Mouse (Mus musculus) forebrain, postnatal 0 days (tissue): ENCODE results near the gene Vstm2l. TPM values are rescaled to one million over a fixed set of nuclear protein-coding genes. Genes with fewer than 3 reads are reported as not detected.

Source experiments
- ATAC-seq: fragments of 200-750 bp; cut with Nextera tagmentation; 2 replicates; pipeline ENCODE4 v1.8.0; 2017; ENCODE audit warnings: mild to moderate bottlenecking, moderate library complexity
- DNase-seq: peaks from one replicate; pipeline ENCODE4 v3.0.0-alpha.2; 2015
- H3K27ac ChIP-seq: fragments of 300-500 bp; sonication (generic); 2 replicates; pipeline ENCODE4 v1.5.1; 2014; ENCODE audit warnings: low read depth, mild to moderate bottlenecking, antibody characterized with exemption, low read length, moderate library complexity, mixed read lengths
- H3K27me3 ChIP-seq: fragments of 300-500 bp; sonication (generic); 2 replicates; pipeline ENCODE4 v1.6.1; 2014; ENCODE audit warnings: mild to moderate bottlenecking, low read length, mixed read lengths; ENCODE audit not compliant: insufficient read depth
- H3K36me3 ChIP-seq: fragments of 300-500 bp; sonication (generic); 2 replicates; pipeline ENCODE4 v1.6.1; 2014; ENCODE audit warnings: mild to moderate bottlenecking, moderate library complexity; ENCODE audit not compliant: insufficient read depth
- H3K4me1 ChIP-seq: fragments of 300-500 bp; sonication (generic); 2 replicates; pipeline ENCODE4 v1.6.1; 2014; ENCODE audit warnings: antibody characterized with exemption; ENCODE audit not compliant: insufficient read depth
- H3K4me2 ChIP-seq: fragments of 300-500 bp; sonication (generic); 2 replicates; pipeline ENCODE4 v1.6.1; 2014; ENCODE audit warnings: low read depth, mild to moderate bottlenecking, moderate library complexity
- H3K4me3 ChIP-seq: fragments of 300-500 bp; sonication (generic); 2 replicates; pipeline ENCODE4 v1.5.1; 2014; ENCODE audit warnings: low read depth, low read length, mixed read lengths
- H3K9ac ChIP-seq: fragments of 300-500 bp; sonication (generic); 2 replicates; pipeline ENCODE4 v1.6.1; 2014; ENCODE audit warnings: mild to moderate bottlenecking
- H3K9me3 ChIP-seq: fragments of 300-500 bp; sonication (generic); 2 replicates; pipeline ENCODE4 v1.6.1; 2016; ENCODE audit warnings: low read length
- CTCF ChIP-seq: sonication (generic); IDR thresholded peaks from 2 replicates; pipeline ENCODE4 v1.5.1; 2016; ENCODE audit warnings: antibody characterized with exemption, control low read depth, low read depth
- WGBS: fragments of 180-500 bp; shearing (Covaris S2); extraction: QIAGEN DNeasy Blood & Tissue Kit; methylation state at CpG from one replicate; pipeline ENCODE4 v1.1.7; 2014; 5-methylcytosine and 5-hydroxymethylcytosine counted together
- polyA plus RNA-seq: library from polyadenylated mRNA; unstranded; fragments of >200 nt; fragmentation: Nextera tagmentation; extraction: Ambion mirVana; gene quantifications from 2 replicates; pipeline ENCODE4 v1.2.1, GENCODE M21; 2015
- total RNA-seq: library from RNA; depleted of rRNA; stranded (reverse); fragments of >200 nt; gene quantifications from 2 replicates; pipeline ENCODE4 v1.2.3, GENCODE M21; 2014

The Vstm2l gene
- total and polyA plus RNA-seq, 2 experiments from 2014 or later, result 25.9 to 113 TPM

DNA sequence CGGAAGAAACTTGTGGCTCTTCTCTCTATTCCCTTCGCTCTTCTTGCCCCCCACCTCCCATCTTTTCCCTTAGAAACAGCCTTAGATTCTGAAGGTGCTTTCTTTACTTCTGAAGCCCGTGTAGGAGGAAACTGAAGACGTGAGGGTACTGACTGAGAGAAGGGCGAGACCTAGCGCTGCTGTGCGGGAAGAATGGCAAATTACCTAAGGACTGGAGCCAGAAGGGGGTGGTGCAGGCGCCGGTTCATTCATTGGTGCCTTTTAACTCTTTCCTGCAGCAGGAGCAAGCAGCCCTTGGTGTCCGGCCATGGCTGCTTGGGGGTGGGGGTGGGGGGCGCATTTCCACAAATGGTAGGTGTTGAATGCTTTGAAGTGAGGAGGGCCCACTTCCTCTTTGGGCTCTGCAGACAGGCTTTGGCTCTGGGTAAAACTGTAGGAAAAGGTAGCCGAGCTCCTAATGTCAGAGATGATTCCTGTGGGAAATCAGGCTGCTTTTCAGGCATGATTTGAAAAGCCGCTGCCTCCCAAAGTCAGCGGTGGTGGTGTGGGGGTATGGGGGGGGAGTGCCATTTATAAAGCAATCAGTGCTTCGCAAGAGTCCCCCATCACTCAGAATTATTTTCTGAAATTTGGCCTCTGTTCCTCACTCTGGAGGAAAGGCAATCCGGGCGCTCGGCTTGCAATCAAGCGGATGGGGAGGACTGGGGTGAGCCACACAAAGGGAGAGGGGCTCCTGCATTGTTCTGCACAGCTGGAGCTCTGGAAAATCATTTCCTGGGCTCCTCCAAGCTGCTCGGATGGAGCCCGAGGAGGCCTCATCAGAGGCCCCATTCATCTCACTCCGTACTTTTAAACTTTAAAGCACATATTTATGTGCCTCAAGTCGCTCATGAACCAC is 60.4 kb downstream of the Vstm2l start:
- H3K27ac ChIP-seq, result peak overlapping the region; percentile 45
- H3K27me3 ChIP-seq, result no peaks in the 10 kb centered on the region
- ATAC-seq (peak; percentile 84), DNase-seq (no peak)
- H3K9ac ChIP-seq, result 0 out of 2 replicates have a peak overlapping the region, but pooled peaks have one; percentile 18
- no peaks in the 10 kb centered on the region for H3K36me3 ChIP-seq
- H3K4me3 ChIP-seq, result no peak overlapping the region
- 4% methylated on average over 23 of the region's 23 CpGs for WGBS
- TF ChIP-seq CTCF, result no peak
- no peaks in the 10 kb centered on the region for H3K9me3 ChIP-seq
- peaks cover 17% of the 10 kb centered on the region for H3K4me1 ChIP-seq
- peak overlapping the region; percentile 30 for H3K4me2 ChIP-seq

DNA sequence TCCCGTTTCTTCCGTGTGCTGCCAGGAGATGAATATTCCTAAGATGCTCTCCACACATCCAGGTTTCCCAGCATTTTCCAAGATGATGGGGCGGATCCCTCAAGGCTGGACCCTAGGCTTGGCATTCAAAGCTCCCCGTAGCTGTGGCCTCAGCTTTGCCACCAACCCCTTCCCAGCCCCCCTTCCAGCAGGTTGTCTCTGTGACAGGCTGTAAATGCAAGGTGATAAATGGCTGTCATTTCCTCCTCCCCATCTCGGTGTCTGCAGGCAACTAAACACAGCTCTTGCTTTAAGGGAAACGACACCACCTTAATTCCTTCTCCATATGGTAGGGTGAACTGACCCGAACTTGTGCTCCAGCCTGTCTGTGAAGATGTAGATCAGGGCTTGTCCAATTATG is 61.1 kb downstream of the Vstm2l start:
- no peak overlapping the region for H3K4me3 ChIP-seq
- peak overlapping the region; percentile 30; the same call in 1 of the 2 replicates for H3K4me2 ChIP-seq
- peak overlapping the region; percentile 16 for H3K27ac ChIP-seq
- H3K4me1 ChIP-seq, result peaks cover 17% of the 10 kb centered on the region
- ATAC-seq (no peak), DNase-seq (peak; percentile 31)
- H3K9ac ChIP-seq, result 0 out of 2 replicates have a peak overlapping the region, but pooled peaks have one; percentile 14
- TF ChIP-seq CTCF, result no peak
- 8% methylated on average over 7 of the region's 7 CpGs for WGBS
- H3K27me3 ChIP-seq, result no peaks in the 10 kb centered on the region
- H3K36me3 ChIP-seq, result no peaks in the 10 kb centered on the region
- no peaks in the 10 kb centered on the region for H3K9me3 ChIP-seq

DNA sequence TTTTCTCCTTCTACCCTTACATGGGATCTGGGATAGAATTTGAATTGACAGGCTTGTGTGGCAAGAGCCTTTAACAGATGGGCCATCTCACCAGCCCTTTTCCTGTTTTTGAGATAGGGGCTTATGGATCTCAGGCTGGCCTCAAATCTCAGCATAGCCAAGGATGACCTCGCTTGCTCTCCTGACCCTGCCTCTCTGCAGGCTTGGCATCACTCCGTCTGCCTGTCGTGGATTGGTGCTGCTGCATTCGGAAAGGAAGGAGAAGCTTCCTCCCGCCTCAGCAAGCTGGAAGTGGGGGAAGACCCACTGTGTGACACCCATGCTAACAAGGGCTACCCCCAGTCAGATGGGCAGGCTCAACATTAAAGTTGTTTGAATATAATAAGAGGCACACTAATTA is 64.8 kb downstream of the Vstm2l start:
- Histone ChIP-seq H3K4me2 (no peak overlapping the region), H3K27ac (no peak overlapping the region), H3K9ac (no peak overlapping the region; the same call in 1 of the 2 replicates), H3K4me1 (peaks cover 17% of the 10 kb centered on the region), H3K27me3 (no peaks in the 10 kb centered on the region), H3K36me3 (no peaks in the 10 kb centered on the region), H3K4me3 (no peak overlapping the region), H3K9me3 (no peaks in the 10 kb centered on the region)
- DNase-seq (no peak), ATAC-seq (no peak)
- WGBS, result 60% methylated on average over 5 of the region's 5 CpGs
- no peak for TF ChIP-seq CTCF

DNA sequence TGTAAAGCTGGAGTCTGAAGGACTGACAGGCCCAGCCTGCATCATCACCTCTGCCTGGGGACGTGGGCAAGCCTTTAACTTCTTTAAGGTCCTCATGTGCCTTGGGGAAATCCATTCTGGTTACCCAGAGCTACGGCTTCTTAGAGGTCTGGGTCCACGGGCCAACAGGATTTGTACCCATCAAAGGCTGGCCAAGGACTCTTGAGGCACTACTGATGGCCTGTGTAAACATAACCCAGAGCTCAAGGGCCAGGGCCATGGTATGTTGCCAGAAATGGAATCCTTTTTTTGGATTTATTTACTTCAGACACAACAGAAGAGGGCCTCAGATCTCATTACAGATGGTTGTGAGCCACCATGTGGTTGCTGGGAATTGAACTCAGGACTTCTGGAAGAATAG is 68.3 kb downstream of the Vstm2l start:
- 91% methylated on average over 3 of the region's 3 CpGs for WGBS
- Histone ChIP-seq H3K36me3 (no peaks in the 10 kb centered on the region), H3K9me3 (no peaks in the 10 kb centered on the region), H3K9ac (no peak overlapping the region), H3K27ac (no peak overlapping the region), H3K4me3 (no peak overlapping the region), H3K27me3 (no peaks in the 10 kb centered on the region), H3K4me1 (peaks cover 30% of the 10 kb centered on the region), H3K4me2 (no peak overlapping the region)
- DNase-seq, result no peak
- TF ChIP-seq CTCF, result no peak
- ATAC-seq, result no peak

DNA sequence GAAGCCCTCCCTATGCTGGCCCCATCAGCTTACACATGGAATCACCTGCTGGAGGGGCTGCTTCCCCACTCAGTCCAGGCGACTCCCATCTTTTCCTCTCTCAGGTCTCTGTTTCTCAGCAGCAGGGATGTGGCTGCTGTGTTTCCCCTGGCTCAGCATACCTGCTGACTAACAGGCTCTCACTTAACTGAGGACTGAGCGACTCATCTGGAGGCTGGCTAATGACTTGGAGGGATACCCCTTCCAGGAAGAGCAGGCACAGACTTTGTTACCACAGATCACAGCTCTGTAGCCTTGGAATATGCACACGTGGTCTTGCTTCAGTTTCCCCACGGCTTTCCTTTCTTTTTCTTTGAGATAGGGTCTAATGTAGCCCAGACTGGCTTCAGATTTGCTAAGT is 68.8 kb downstream of the Vstm2l start:
- WGBS, result 89% methylated on average over 4 of the region's 4 CpGs
- Histone ChIP-seq H3K9ac (no peak overlapping the region), H3K4me3 (no peak overlapping the region), H3K36me3 (no peaks in the 10 kb centered on the region), H3K9me3 (no peaks in the 10 kb centered on the region), H3K27me3 (no peaks in the 10 kb centered on the region), H3K4me2 (no peak overlapping the region), H3K4me1 (peaks cover 35% of the 10 kb centered on the region), H3K27ac (no peak overlapping the region)
- ATAC-seq (no peak), DNase-seq (no peak)
- TF ChIP-seq CTCF, result no peak

DNA sequence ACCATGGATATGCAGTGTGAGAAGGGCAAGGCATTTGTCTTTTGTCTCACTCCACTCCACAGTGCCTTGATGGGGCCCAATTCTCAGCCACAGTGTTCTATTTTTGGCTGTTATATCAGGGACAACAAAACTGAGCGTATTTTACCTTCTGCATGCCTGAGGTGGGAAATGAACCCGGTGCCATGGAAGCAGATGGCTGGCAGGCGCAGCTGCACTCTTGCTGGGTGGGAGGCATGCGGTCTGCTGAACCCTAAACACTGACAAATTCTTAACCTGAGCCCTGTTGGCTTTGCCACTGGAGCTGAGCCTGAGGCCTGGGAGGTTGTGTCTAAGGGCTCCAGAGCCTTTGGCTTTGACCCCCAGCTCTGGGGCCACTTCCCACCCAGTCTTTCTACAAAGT is 71.2 kb downstream of the Vstm2l start:
- TF ChIP-seq CTCF, result no peak
- no peak for DNase-seq
- Histone ChIP-seq H3K4me2 (no peak overlapping the region), H3K4me1 (peaks cover 40% of the 10 kb centered on the region), H3K27me3 (no peaks in the 10 kb centered on the region), H3K4me3 (no peak overlapping the region), H3K27ac (peak overlapping the region; percentile 83), H3K9ac (0 out of 2 replicates have a peak overlapping the region, but pooled peaks have one; percentile 1), H3K9me3 (no peaks in the 10 kb centered on the region), H3K36me3 (no peaks in the 10 kb centered on the region)
- no peak for ATAC-seq
- WGBS, result 53% methylated on average over 4 of the region's 4 CpGs

DNA sequence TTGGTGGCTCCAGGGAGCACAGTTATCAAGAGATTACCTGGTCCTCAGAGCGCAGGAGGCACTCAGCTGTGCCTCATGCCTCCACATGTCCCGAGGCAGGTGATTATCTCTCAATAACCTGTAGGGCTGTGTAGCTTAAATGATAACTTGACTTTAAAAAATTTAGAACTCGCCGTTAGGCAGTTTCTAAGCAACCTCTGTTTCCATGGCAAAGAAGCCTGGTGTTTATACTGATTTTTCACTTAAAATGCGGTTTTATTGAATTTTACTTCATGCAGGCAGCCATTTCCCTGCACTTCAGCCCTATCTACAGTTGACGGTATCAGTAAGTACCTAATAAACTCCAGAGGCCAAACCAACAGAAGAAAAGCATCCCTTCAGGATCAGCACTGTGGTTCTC is 71.8 kb downstream of the Vstm2l start:
- no peaks in the 10 kb centered on the region for H3K9me3 ChIP-seq
- 56% methylated on average over 6 of the region's 6 CpGs for WGBS
- no peak overlapping the region for H3K4me2 ChIP-seq
- H3K36me3 ChIP-seq, result no peaks in the 10 kb centered on the region
- ATAC-seq (peak; percentile 51; the same call in 1 of the 2 replicates), DNase-seq (peak; percentile 76)
- H3K9ac ChIP-seq, result no peak overlapping the region
- no peak overlapping the region for H3K4me3 ChIP-seq
- no peaks in the 10 kb centered on the region for H3K27me3 ChIP-seq
- H3K4me1 ChIP-seq, result peaks cover 40% of the 10 kb centered on the region
- no peak for TF ChIP-seq CTCF
- peak overlapping the region; percentile 83 for H3K27ac ChIP-seq
